Mouse (Mus musculus) MN1 (cell line): ENCODE measurements at regions not wholly inside any gene's neighbourhood (a gene's known extent, or its start where the extent isn't known, plus 50 kb on each side); places are given as distances from the start of the nearest gene placed in this dataset.
"Not testable (repeated sequence)": the region's sequence is repeated elsewhere in the genome, so short reads cannot be mapped to it uniquely, and the experiment has no call there.

ENCODE experiments used
- DNase-seq: peaks from one replicate; pipeline ENCODE4 v3.0.0-alpha.2; 2016; ENCODE audit warnings: low spot score

- DNase-seq, result no peak
Observed at GRCm38 (mm10) chr3:151931096-151931495, 93.7 kb upstream of the Ptgfr start.

- DNase-seq, result no peak
Observed at GRCm38 (mm10) chr3:151914010-151914513, 76.6 kb upstream of the Ptgfr start.

DNA sequence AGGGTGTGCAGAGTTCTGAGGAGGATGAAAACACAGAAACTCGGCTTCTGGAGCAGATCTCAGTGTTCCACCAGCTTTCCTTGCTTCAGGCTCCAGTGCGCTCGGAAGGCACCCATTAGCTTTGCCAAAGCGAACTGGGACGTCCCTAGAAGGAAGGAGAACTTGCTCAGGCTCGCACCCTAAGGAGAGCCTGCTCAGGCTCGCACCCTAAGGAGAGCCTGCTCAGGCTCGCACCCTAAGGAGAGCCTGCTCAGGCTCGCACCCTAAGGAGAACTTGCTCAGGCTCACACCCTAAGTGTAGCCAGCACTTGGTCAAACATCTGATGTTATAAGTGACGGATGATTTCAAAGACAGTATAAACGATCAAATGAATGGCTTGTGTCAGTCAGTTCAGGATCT, 74.9 kb upstream of the Ptgfr start:
- not testable (repeated sequence) for DNase-seq

GRCm38 (mm10) chr3:151910851-151911250, 73.4 kb upstream of the Ptgfr start:
- no peak for DNase-seq

GRCm38 (mm10) chr3:151909344-151909743, 71.9 kb upstream of the Ptgfr start:
- DNase-seq, result no peak

DNA sequence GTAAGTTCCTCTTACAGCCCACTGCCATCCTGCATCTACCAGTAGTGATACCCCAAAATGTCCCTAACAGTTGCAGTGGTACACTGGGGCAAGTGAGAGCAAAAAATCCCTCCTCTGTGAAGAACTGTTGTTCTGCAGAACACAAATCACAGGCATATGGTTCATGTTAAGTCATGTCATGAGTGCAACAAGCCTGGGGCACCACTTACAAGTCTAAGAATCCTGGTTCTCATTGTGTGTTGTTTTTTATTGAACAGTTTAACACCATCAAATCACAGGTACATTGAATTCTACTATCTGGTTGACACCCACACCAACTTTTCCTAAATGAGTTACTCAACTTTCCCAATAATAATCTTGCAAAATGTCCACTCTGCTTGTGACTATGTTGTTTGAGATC, 71.5 kb upstream of the Ptgfr start:
- no peak for DNase-seq

GRCm38 (mm10) chr3:151905775-151906174, 68.3 kb upstream of the Ptgfr start:
- no peak for DNase-seq

GRCm38 (mm10) chr3:151903169-151903568, 65.7 kb upstream of the Ptgfr start:
- no peak for DNase-seq

DNA sequence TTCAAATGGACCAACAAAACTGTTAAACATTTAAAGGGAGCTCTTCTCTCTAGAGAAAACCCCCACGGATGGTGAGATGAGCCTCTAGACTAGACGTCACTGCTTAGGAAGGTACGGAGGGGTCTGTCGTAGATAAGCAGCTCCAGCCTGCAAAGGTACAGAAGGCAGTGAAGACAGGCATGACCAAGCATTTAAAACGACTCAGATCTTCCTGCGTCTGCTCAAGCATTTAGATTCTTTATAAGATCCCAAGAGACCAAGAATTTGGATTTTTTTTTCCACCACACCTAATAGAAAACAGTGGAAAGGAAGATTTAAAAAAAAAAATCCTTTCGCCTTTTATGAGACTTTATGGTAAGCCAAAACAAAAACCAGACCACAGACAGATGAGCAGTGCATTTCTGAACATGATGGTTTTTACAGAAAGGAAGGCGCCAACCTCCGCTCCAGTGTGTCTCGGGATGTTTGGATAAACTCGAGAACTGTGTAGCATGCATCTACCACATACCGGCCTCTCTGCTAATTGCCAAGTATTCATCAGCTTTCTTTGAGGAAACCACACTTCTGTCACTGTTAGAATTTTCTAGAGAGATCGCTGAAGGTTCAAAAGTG, 64.9 kb upstream of the Ptgfr start:
- no peak for DNase-seq

DNA sequence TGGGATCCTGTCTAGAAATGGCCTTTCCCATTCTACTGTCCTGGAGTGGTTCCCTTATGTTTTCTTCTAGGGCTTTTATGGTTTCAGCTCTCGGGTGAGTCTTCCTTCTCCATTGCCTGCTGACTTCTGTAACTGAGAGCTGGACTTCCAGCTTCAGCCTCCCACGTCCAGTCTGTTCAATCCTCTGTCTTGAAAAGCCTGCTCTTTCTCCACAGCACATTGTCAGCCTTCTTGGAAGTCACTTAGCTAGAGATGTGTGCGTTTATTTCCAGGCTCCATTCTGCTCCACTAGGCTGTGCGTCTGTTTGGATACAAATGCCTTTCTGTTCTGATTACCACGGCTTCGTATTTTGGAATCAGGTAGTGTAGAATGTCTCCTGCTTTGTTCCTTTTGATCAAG, 62.2 kb upstream of the Ptgfr start:
- DNase-seq, result no peak

GRCm38 (mm10) chr3:151899094-151899493, 61.7 kb upstream of the Ptgfr start:
- DNase-seq, result no peak

DNA sequence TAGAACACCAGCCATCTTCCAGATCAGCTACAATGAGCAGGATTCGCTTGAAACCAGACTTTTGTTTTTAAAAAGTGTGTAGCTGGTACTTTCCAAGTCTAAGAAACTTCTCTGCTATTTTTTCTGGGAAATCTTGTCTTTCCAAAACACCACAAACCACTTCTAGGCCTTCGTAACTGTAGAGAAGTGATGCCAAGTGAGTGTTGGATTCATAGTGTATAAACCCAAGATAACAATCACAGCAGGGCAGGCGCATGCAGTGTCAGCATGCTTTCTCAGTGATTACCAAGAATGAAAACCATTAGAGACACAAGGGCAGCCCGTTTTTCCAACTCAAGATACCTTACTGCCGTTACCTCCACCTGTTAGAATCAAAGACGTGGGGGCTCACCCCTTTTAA, 58.9 kb upstream of the Ptgfr start:
- no peak for DNase-seq

GRCm38 (mm10) chr3:151894712-151895111, 57.3 kb upstream of the Ptgfr start:
- no peak for DNase-seq

- DNase-seq, result no peak
Observed at GRCm38 (mm10) chr3:151893421-151894235, 56.2 kb upstream of the Ptgfr start.

DNA sequence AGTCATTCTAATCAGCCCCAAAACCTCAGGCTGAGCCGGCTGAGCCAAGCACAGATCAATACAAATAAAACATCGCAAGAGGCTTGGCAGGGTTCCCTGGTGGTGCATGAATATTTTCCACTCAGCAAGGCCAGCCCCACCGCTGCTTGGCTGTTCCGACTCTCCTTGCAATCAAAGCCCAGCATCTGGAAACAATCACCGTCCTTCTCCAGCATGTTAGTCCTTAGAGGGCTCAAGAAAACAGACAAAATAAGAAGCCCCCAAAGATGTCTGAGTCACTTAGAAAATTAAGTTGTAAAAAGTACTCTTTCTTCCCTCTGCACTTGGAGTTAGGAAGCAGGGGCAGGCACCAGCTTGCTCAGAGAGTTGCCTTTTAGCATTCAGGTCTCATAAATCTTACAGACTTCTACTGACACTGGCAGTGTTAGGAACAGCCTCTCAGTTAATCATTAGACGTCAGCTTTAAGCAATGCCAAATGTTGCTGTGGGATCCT, 54.4 kb upstream of the Ptgfr start:
- DNase-seq, result peak; percentile 81

- DNase-seq, result peak; percentile 11
Observed at GRCm38 (mm10) chr3:151891336-151891735, 53.9 kb upstream of the Ptgfr start.

GRCm38 (mm10) chr3:151889738-151890137, 52.3 kb upstream of the Ptgfr start:
- no peak for DNase-seq
